17 mouse cellular contexts compared by ENCODE assay signal in the genomic region with DNA sequence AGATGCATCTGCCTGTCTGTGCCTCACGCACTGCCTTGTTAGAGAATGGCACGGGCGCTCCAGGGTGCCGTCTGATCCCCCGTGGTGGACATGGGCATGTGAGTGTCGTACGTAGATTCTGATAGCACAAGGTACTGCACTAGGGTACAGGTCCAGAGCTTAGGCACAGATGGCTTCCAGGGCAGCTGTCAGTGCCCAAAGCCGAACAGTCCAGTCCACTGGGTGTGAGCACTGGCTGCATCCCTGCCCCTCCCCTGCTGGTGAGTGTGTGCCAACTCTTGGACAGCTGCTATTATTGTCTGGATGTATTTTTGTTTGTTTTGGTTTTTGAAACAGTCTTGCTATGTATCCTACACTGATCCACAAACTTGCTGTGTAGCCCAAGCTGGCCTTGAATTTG.
DNase-seq lines count a peak whose midpoint lies in the region; ATAC-seq and TF ChIP-seq lines count a peak whose summit lies in the region.
"Had no signal": no experiment of that assay in that cellular context is flagged by ENCODE, and none has a peak within 500 bp of the region (broad histone marks: within the 10 kb centered on the region; RNA-seq: fewer than 3 reads in every experiment).

No protein-coding gene starts in this region.

- no peaks in the 10 kb centered on the region for H3K27me3 ChIP-seq in heart, embryonic 11.5 days (ENCODE audit: control insufficient read depth, insufficient read depth, low read length)
- no peaks in the 10 kb centered on the region for H3K27me3 ChIP-seq in liver, adult 2 months (ENCODE audit: control insufficient read depth, insufficient read depth, low read length)
- H3K27me3 ChIP-seq: heart, embryonic 12.5 days; neural tube, embryonic 13.5 days had no signal

- peaks cover 47% of the 10 kb centered on the region for H3K79me2 ChIP-seq in liver, adult 2 months (ENCODE audit: control insufficient read depth, insufficient read depth, low read length)

- 93% methylated on average over 8 of the region's 8 CpGs for WGBS in heart, embryonic 11.5 days (ENCODE audit: insufficient replicate concordance)
- 79% methylated on average over 8 of the region's 8 CpGs for WGBS in liver, adult 2 months

- no peak for ATAC-seq in heart, embryonic 11.5 days (replicated peaks; ENCODE audit: insufficient number of reproducible peaks, low FRiP score, low TSS enrichment)
- ATAC-seq in erythroblast, adult 5-6 weeks (replicated peaks; ENCODE audit: low FRiP score, poor library complexity, severe bottlenecking): no peak
- ATAC-seq: liver, postnatal 0 days had no signal

- peak; percentile 95 for DNase-seq in heart, adult 11 months
- no peak for DNase-seq in liver, adult 2 months (ENCODE audit: extremely low read depth, low read depth, low spot score)
- no peak for DNase-seq in liver
- peak; percentile 70 for DNase-seq in adipocyte (ENCODE audit: low spot score)
- peak; percentile 63 for DNase-seq in lung, postnatal 10 days
- DNase-seq: adrenal gland, postnatal 10 days; gastrocnemius, postnatal 10 days; kidney, adult 8-10 months; liver, postnatal 0 days; retina, postnatal 1 day; right cerebral cortex, postnatal 4 days; thymus, postnatal 36 days had no signal

- no peak for TF ChIP-seq POLR2A in liver, adult 2 months (IDR thresholded peaks at IDR 0.05; ENCODE audit: extremely low read depth, insufficient read depth, low read length)

- no peak overlapping the region for H3K4me3 ChIP-seq in heart, embryonic 11.5 days (ENCODE audit: low read depth, low read length)
- no peak overlapping the region for H3K4me3 ChIP-seq in liver, adult 2 months (ENCODE audit: insufficient read depth, low read depth, low read length)
- H3K4me3 ChIP-seq: forebrain, embryonic 10.5 days; heart, embryonic 12.5 days; neural tube, embryonic 13.5 days had no signal

- TF ChIP-seq CTCF in liver, adult 2 months (IDR thresholded peaks at IDR 0.05; ENCODE audit: low read depth, low read length): no peak

- H3K4me1 ChIP-seq in heart, embryonic 11.5 days (ENCODE audit: control insufficient read depth, insufficient read depth, low read length): peaks cover 12% of the 10 kb centered on the region; the same call in 1 of the 2 replicates
- H3K4me1 ChIP-seq in liver, adult 2 months (ENCODE audit: control insufficient read depth, insufficient read depth, low read length): peaks cover 3% of the 10 kb centered on the region
- H3K4me1 ChIP-seq: forebrain, embryonic 10.5 days had no signal

- no peak overlapping the region for H3K4me2 ChIP-seq in heart, embryonic 11.5 days
- H3K4me2 ChIP-seq: heart, embryonic 12.5 days; neural tube, embryonic 13.5 days had no signal

- H3K9ac ChIP-seq in heart, embryonic 11.5 days (ENCODE audit: low read depth, low read length): no peak overlapping the region
- H3K9ac ChIP-seq in liver, adult 2 months (ENCODE audit: low read depth, low read length): peak overlapping the region; percentile 12; the same call in 1 of the 2 replicates
- H3K9ac ChIP-seq: heart, embryonic 12.5 days; liver, postnatal 0 days; neural tube, embryonic 13.5 days had no signal

- H3K36me3 ChIP-seq in heart, embryonic 11.5 days (ENCODE audit: control insufficient read depth, insufficient read depth, low read length): no peaks in the 10 kb centered on the region
- no peaks in the 10 kb centered on the region for H3K36me3 ChIP-seq in liver, adult 2 months (ENCODE audit: control insufficient read depth, insufficient read depth, low read length)

- no peak overlapping the region for H3K27ac ChIP-seq in heart, embryonic 11.5 days (ENCODE audit: low read depth, low read length)
- H3K27ac ChIP-seq in liver, adult 2 months (replicated peaks; ENCODE audit: insufficient read depth, low read depth, low read length): no peak overlapping the region
- H3K27ac ChIP-seq: forebrain, embryonic 10.5 days; neural tube, embryonic 13.5 days had no signal

- H3K9me3 ChIP-seq in heart, embryonic 11.5 days (replicated peaks; ENCODE audit: control insufficient read depth, low read length): no peaks in the 10 kb centered on the region
- H3K9me3 ChIP-seq: forebrain, embryonic 10.5 days; heart, embryonic 12.5 days; neural tube, embryonic 13.5 days had no signal

Comparison
In these comparisons a context has a peak if more than half of its experiments do, and no peak if none do; other contexts are left out.
1. DNase-seq: peak in heart, adult 11 months (single experiment), adipocyte (single experiment) and lung, postnatal 10 days (single experiment); none in liver, adult 2 months (single experiment) and liver (single experiment).